In the genomic region with DNA sequence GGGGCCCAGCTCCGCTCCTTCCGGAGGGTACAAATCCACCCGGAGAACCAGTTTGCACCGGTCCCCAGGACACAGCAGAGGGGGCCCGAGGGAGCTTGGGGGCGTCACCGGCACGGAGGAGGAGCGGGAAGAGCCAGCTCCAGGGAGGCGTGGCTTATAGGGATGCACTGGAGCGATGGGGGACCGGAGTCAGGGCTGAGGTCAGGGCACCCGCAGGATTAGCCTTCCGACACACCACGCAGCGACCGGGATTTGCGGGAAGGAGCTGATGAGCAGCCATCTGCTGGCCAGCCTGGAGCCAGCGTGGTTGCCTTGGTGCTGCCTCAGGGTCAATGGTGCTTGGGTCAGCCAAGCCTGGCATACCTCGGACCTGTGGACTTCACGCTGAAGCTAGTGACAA, we compare ENCODE assay signal across 9 mouse cellular contexts. TPM values are rescaled to one million over a fixed set of nuclear protein-coding genes. Genes with fewer than 3 reads are reported as not detected.
DNase-seq lines count a peak whose midpoint lies in the region; ATAC-seq lines count a peak whose summit lies in the region.
"Had no signal": no experiment of that assay in that cellular context is flagged by ENCODE, and none has a peak within 500 bp of the region (broad histone marks: within the 10 kb centered on the region; RNA-seq: fewer than 3 reads in every experiment).

No protein-coding gene starts in this region.

- H3K27me3 ChIP-seq in heart, embryonic 11.5 days (ENCODE audit: control insufficient read depth, insufficient read depth, low read length): no peaks in the 10 kb centered on the region
- H3K27me3 ChIP-seq in kidney, embryonic 15.5 days: no peaks in the 10 kb centered on the region

- H3K4me1 ChIP-seq in heart, embryonic 11.5 days (ENCODE audit: control insufficient read depth, insufficient read depth, low read length): peaks cover 9% of the 10 kb centered on the region; the same call in 1 of the 2 replicates
- H3K4me1 ChIP-seq in kidney, embryonic 15.5 days: peaks cover 17% of the 10 kb centered on the region

- H3K27ac ChIP-seq in heart, embryonic 11.5 days (ENCODE audit: low read depth, low read length): no peak overlapping the region
- peak overlapping the region; percentile 64 for H3K27ac ChIP-seq in kidney, embryonic 15.5 days

- peak; percentile 64 for ATAC-seq in heart, embryonic 11.5 days (replicated peaks; ENCODE audit: insufficient number of reproducible peaks, low FRiP score, low TSS enrichment)
- peak; percentile 17; the same call in 1 of the 2 replicates for ATAC-seq in erythroblast, adult 5-6 weeks (replicated peaks; ENCODE audit: low FRiP score, poor library complexity, severe bottlenecking)
- peak; percentile 86 for ATAC-seq in kidney, embryonic 15.5 days (replicated peaks; ENCODE audit: low FRiP score)

- peak overlapping the region; percentile 90 for H3K4me2 ChIP-seq in heart, embryonic 11.5 days
- peak overlapping the region; percentile 94 for H3K4me2 ChIP-seq in kidney, embryonic 15.5 days

- WGBS in heart, embryonic 11.5 days (ENCODE audit: insufficient replicate concordance): 3% methylated on average over 21 of the region's 21 CpGs
- under 1% methylated on average over 21 of the region's 21 CpGs for WGBS in kidney, embryonic 15.5 days

- H3K9ac ChIP-seq in heart, embryonic 11.5 days (ENCODE audit: low read depth, low read length): peak overlapping the region; percentile 58
- peak overlapping the region; percentile 35 for H3K9ac ChIP-seq in kidney, embryonic 15.5 days

- peak overlapping the region; percentile 43 for H3K4me3 ChIP-seq in heart, embryonic 11.5 days (ENCODE audit: low read depth, low read length)
- H3K4me3 ChIP-seq in kidney, embryonic 15.5 days (replicated peaks): peak overlapping the region; percentile 51

- peaks cover 4% of the 10 kb centered on the region; the same call in 1 of the 2 replicates for H3K9me3 ChIP-seq in heart, embryonic 11.5 days (replicated peaks; ENCODE audit: control insufficient read depth, low read length)
- H3K9me3 ChIP-seq in kidney, embryonic 15.5 days (replicated peaks): no peaks in the 10 kb centered on the region
- H3K9me3 ChIP-seq: G1E had no signal

- no peaks in the 10 kb centered on the region for H3K36me3 ChIP-seq in heart, embryonic 11.5 days (ENCODE audit: control insufficient read depth, insufficient read depth, low read length)
- H3K36me3 ChIP-seq in kidney, embryonic 15.5 days: no peaks in the 10 kb centered on the region

- DNase-seq in heart, postnatal 36 days: no peak
- peak; percentile 44 to 61 for DNase-seq in adrenal gland, postnatal 36 days
- peak; percentile 66 for DNase-seq in mesoderm, embryonic 11.5 days (ENCODE audit: low read depth, low spot score)
- DNase-seq in thymus, postnatal 0 days (ENCODE audit: low spot score): no peak
- no peak for DNase-seq in layer of hippocampus, adult 9-11 months

- intact Hi-C loops in heart, postnatal 36 days (cut with DNase I): no loop called here

RNA-seq across cellular contexts. Expression of gene H3f3a, which starts 19.6 kb away (rescaled TPM):
- polyA plus RNA-seq in heart, embryonic 11.5 days (2014; fragmentation: Nextera tagmentation; extraction: Ambion mirVana): 1,894 and 1,931 TPM in 2 replicates
- 100 to 1,000 TPM; 457 to 506 TPM for total RNA-seq in heart, postnatal 36 days (2021)
- 100 to 1,000 TPM; 680 to 813 TPM for total RNA-seq in adrenal gland, postnatal 36 days (2021)
- total RNA-seq in erythroblast, adult 5-6 weeks (2015; ENCODE audit: low replicate concordance): 966 and 1,002 TPM in 2 replicates
- total RNA-seq in erythroblast, adult 5-6 weeks (2017; ENCODE audit: low replicate concordance): 1,471 and 1,473 TPM in 2 replicates
- polyA plus RNA-seq in kidney, embryonic 15.5 days (2015; fragmentation: Nextera tagmentation; extraction: Ambion mirVana): 2,677 and 2,753 TPM in 2 replicates
- 2,900 and 2,949 TPM in 2 replicates for polyA plus RNA-seq in thymus, postnatal 0 days (2015; fragmentation: Nextera tagmentation; extraction: Ambion mirVana)

RNA-seq across cellular contexts. Expression of gene Sde2, which starts 56.8 kb away (rescaled TPM):
- polyA plus RNA-seq in heart, embryonic 11.5 days (2014; fragmentation: Nextera tagmentation; extraction: Ambion mirVana): 24.1 and 32.7 TPM in 2 replicates
- 10 to 100 TPM; 10.3 to 14.2 TPM for total RNA-seq in heart, postnatal 36 days (2021)
- total RNA-seq in adrenal gland, postnatal 36 days (2021): 10 to 100 TPM; 24.6 to 30.5 TPM
- 17.3 and 29.4 TPM in 2 replicates for total RNA-seq in erythroblast, adult 5-6 weeks (2015; ENCODE audit: low replicate concordance)
- 34.7 and 53.5 TPM in 2 replicates for total RNA-seq in erythroblast, adult 5-6 weeks (2017; ENCODE audit: low replicate concordance)
- 37.0 and 38.7 TPM in 2 replicates for polyA plus RNA-seq in kidney, embryonic 15.5 days (2015; fragmentation: Nextera tagmentation; extraction: Ambion mirVana)
- polyA plus RNA-seq in thymus, postnatal 0 days (2015; fragmentation: Nextera tagmentation; extraction: Ambion mirVana): 34.4 and 38.7 TPM in 2 replicates

Comparison
In these comparisons a context has a peak if more than half of its experiments do, and no peak if none do; other contexts are left out.
1. ATAC-seq: peak in every context shown above with its lines; median percentile 86 in kidney, embryonic 15.5 days; 64 in heart, embryonic 11.5 days; 17 in erythroblast, adult 5-6 weeks.
2. DNase-seq: peak in adrenal gland, postnatal 36 days (2 of 2) and mesoderm, embryonic 11.5 days (single experiment); none in heart, postnatal 36 days (0 of 2), thymus, postnatal 0 days (single experiment) and layer of hippocampus, adult 9-11 months (single experiment).